Mouse (Mus musculus): ENCODE results near the gene Lemd1.

GRCm38 (mm10) chr1:132289965-132290364 is 98.7 kb downstream of the Lemd1 start:
- TF ChIP-seq POLR2A (IDR thresholded peaks at IDR 0.05; ENCODE audit: control insufficient read depth, extremely low read depth, insufficient read depth, low read length, poor library complexity), result no peak
- TF ChIP-seq CTCF (IDR thresholded peaks at IDR 0.05; ENCODE audit: borderline replicate concordance, control insufficient read depth, extremely low read depth, insufficient read depth, low read length, poor library complexity), result no peak
